Mouse (Mus musculus) embryonic facial prominence, embryonic 13.5 days (tissue): Measurements from ENCODE around the gene Cd320. TPM values are rescaled to one million over a fixed set of nuclear protein-coding genes. Genes with fewer than 3 reads are reported as not detected.
"Not testable (repeated sequence)": the region's sequence is repeated elsewhere in the genome, so short reads cannot be mapped to it uniquely, and the experiment has no call there.

Experiments used
- ATAC-seq: fragments of 200-750 bp; cut with Nextera tagmentation; 2 replicates; pipeline ENCODE4 v1.8.0; 2017; ENCODE audit warnings: low read depth; ENCODE audit not compliant: insufficient number of reproducible peaks, insufficient read depth, low FRiP score, low TSS enrichment
- H3K27ac ChIP-seq: fragments of 300-500 bp; sonication (generic); 2 replicates; pipeline ENCODE4 v1.5.1; 2015; ENCODE audit warnings: moderate library complexity, mild to moderate bottlenecking, inconsistent platforms
- H3K27me3 ChIP-seq: fragments of 300-500 bp; sonication (generic); 2 replicates; pipeline ENCODE4 v1.6.1; 2015; ENCODE audit warnings: mild to moderate bottlenecking, inconsistent platforms
- H3K36me3 ChIP-seq: fragments of 300-500 bp; sonication (generic); 2 replicates; pipeline ENCODE4 v1.6.1; 2015; ENCODE audit warnings: mild to moderate bottlenecking, inconsistent platforms
- H3K4me1 ChIP-seq: fragments of 300-500 bp; sonication (generic); 2 replicates; pipeline ENCODE4 v1.6.1; 2015; ENCODE audit warnings: inconsistent platforms
- H3K4me2 ChIP-seq: fragments of 300-500 bp; sonication (generic); 2 replicates; pipeline ENCODE4 v1.6.1; 2015; ENCODE audit warnings: moderate library complexity, mild to moderate bottlenecking, inconsistent platforms
- H3K4me3 ChIP-seq: fragments of 300-500 bp; sonication (generic); 2 replicates; pipeline ENCODE4 v1.5.1; 2015; ENCODE audit warnings: mild to moderate bottlenecking, inconsistent platforms
- H3K9ac ChIP-seq: fragments of 300-500 bp; sonication (generic); 2 replicates; pipeline ENCODE4 v1.6.1; 2015; ENCODE audit warnings: mild to moderate bottlenecking, inconsistent platforms
- H3K9me3 ChIP-seq: fragments of 300-500 bp; sonication (generic); 2 replicates; pipeline ENCODE4 v1.6.1; 2016; ENCODE audit warnings: inconsistent platforms
- WGBS: fragments of 180-500 bp; shearing (Covaris S2); methylation state at CpG from one replicate; pipeline ENCODE4 v1.1.7; 2015; ENCODE audit warnings: mixed read lengths; 5-methylcytosine and 5-hydroxymethylcytosine counted together
- microRNA-seq: library from miRNA; unstranded; fragments of <30 nt; microRNA quantifications from one replicate; pipeline ENCODE4, GENCODE M21; 2016
- polyA plus RNA-seq: library from polyadenylated mRNA; unstranded; fragments of >200 nt; fragmentation: Nextera tagmentation; extraction: Ambion mirVana; gene quantifications from 2 replicates; pipeline ENCODE4 v1.2.1, GENCODE M21; 2015

The Cd320 gene
- polyA plus RNA-seq, 1 experiment from 2014 or later, result 66.4 TPM

DNA sequence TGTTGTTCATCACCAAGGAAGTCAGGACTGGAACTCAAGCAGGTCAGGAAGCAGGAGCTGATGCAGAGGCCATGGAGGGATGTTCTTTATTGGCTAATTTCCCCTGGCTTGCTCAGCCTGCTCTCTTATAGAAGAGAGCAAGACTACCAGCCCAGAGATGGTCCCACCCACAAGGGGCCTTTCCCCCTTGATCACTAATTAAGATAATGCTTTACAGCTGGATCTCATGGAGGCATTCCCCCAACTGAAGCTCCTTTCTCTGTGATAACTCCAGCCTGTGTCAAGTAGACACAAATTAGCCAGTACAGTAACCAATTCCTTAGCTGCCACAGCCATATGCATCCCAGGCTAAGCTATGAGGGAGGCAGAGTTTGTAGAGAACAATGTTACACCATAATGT, 45.3 kb downstream of the Cd320 start:
- peak overlapping the region; percentile 65 for H3K4me2 ChIP-seq

DNA sequence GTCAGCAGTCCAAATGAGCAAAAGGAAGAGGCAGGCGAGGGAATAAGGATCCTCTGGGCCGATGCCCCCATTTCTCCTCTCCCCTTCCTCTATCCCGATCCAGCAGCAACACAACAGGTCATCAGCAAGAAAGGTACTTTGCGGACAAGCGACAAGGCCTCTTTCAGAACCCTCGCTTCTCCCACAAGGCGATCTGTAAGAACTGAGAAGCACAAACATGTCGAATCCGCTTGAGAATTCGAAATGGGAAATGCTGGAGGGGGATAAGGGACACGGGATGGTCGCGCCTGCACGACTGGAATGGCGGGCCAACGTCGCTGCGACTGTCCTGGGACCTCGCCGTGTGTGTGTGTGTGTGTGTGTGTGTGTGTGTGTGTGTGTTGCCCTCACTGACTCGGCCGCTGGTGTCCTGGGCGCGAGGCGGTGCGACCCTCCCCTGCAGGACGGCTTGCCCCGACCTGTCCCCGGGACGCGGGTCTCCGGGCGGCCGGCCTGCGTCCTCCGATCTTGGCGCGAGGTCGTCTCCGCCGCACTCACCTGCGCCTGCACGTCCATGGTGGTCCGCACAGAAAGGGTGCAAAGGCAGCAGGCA, 47.1 kb downstream of the Cd320 start:
- WGBS, result under 1% methylated on average over 41 of the region's 44 CpGs
- H3K27ac ChIP-seq, result peak overlapping the region; percentile 51; the same call in 1 of the 2 replicates
- not testable (repeated sequence) for H3K9me3 ChIP-seq, H3K27me3 ChIP-seq, H3K36me3 ChIP-seq, ATAC-seq
- peak overlapping the region; percentile 76 for H3K9ac ChIP-seq
- peaks cover 14% of the 10 kb centered on the region for H3K4me1 ChIP-seq
- peak overlapping the region; percentile 62 for H3K4me3 ChIP-seq
- H3K4me2 ChIP-seq, result peak overlapping the region; percentile 65

More for the DNA sequence above, 45.3 kb downstream of the Cd320 start:
- not testable (repeated sequence) for H3K27ac ChIP-seq, H3K27me3 ChIP-seq, ATAC-seq, H3K9me3 ChIP-seq
- H3K36me3 ChIP-seq, result peaks cover 21% of the 10 kb centered on the region
- H3K4me3 ChIP-seq, result peak overlapping the region; percentile 62; the same call in 1 of the 2 replicates
- 0 out of 2 replicates have a peak overlapping the region, but pooled peaks have one; percentile 27 for H3K9ac ChIP-seq
- H3K4me1 ChIP-seq, result peaks cover 14% of the 10 kb centered on the region

DNA sequence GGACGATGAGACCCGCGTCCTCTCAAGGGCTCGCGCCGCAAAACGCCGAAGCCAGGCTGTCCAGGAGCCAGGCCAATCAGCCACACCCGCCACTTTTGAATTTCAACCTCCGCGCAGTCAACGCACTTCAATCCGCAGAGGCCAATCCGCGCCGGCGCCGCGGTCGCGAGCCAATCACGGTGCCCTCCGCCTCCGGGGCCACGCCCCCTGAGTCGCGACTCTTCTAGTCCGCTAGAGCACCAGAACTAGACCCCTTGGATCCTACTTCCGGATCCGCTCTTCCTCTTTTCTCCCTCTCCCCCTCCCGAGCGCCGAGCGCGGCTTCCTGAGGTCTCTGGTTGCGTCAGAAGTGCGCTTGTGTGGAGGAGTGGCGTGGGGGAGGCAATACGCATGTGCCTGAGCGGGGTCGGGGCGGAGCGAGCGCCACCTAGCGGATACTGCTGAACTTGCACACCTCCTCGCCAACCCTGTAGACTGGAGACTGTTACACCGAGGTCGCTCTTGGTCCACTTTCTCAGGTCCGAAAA, 47.7 kb downstream of the Cd320 start, which contains the start of gene Kifc1:
TSS of gene Kifc1 (minus strand) at position 129 of the 527 bp plus-strand sequence.
- peak; percentile 99 for ATAC-seq
- Histone ChIP-seq H3K4me3 (peak within 1 kb of the TSS; percentile 62), H3K27me3 (no peaks in the 10 kb centered on the region), H3K4me2 (peak within 1 kb of the TSS; percentile 65), H3K36me3 (peaks cover 8% of the 10 kb centered on the region), H3K4me1 (peaks cover 14% of the 10 kb centered on the region), H3K9ac (peak within 1 kb of the TSS; percentile 76), H3K27ac (peak within 1 kb of the TSS; percentile 51; the same call in 1 of the 2 replicates), H3K9me3 (no peaks in the 10 kb centered on the region)
- WGBS, result under 1% methylated on average over 49 of the region's 49 CpGs

DNA sequence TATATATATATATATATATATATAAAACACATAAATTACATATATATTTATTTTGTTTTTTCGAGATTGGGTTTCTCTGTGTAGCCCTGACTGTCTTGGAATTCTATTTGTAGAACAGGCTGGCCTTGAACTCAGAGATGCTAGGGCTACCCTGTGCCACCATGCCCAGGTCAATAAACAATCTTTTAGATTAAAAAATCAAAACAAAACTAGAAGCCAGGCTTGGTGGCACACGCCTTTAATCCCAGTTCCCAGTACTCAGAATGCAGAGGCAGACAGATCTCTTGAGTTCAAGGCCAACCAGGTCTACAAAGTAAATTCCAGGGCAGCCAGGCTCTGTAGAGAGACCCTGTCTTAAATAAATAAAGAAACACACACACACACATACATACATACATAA, 48.5 kb downstream of the Cd320 start:
- ATAC-seq, result no peak
- Histone ChIP-seq H3K4me1 (peaks cover 14% of the 10 kb centered on the region), H3K27me3 (no peaks in the 10 kb centered on the region), H3K9ac (no peak overlapping the region), H3K4me3 (no peak overlapping the region), H3K4me2 (no peak overlapping the region), H3K36me3 (peaks cover under 1% of the 10 kb centered on the region), H3K27ac (no peak overlapping the region), H3K9me3 (no peaks in the 10 kb centered on the region)
- 54% methylated on average over 2 of the region's 2 CpGs for WGBS

DNA sequence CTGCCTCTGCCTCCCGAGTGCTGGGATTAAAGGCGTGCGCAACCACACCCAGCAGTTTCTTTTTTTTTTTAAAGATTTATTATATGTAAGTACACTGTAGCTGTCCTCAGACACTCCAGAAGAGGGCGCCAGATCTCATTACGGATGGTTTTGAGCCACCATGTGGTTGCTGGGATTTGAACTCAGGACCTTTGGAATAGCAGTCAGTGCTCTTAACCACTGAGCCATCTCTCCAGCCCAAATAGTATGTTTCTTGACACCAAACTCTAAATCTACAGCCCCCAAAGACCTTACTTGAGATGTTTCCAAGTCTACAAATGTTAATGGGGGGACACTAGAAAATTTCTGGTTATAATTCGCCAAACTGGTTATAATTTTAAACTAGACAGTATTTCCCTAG, 49.0 kb downstream of the Cd320 start:
- H3K36me3 ChIP-seq, H3K9me3 ChIP-seq, ATAC-seq, H3K27ac ChIP-seq, H3K27me3 ChIP-seq, H3K9ac ChIP-seq, H3K4me3 ChIP-seq, H3K4me2 ChIP-seq: not testable (repeated sequence)
- H3K4me1 ChIP-seq, result peaks cover 14% of the 10 kb centered on the region
- 63% methylated on average over 6 of the region's 6 CpGs for WGBS

DNA sequence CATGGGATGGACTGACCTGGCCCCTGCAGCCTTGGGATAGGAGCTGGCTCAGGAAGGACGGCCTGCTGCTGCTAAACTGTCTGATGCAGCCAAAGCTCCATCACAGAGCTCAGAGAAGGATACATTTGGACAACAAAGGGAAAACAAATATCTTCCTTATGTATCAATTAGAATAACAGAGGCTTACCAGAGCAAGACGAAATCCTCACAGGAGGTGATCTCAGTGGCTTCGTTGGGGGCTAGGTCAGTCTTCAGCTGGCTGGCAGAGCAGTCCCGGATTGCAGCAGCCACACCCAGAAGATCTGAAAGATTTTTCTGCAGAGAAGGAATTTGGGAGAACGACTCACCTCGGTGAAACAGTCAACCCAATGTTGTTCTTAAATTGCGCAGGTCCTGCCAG, 49.5 kb downstream of the Cd320 start:
- Histone ChIP-seq H3K27ac (no peak overlapping the region), H3K4me2 (no peak overlapping the region), H3K27me3 (no peaks in the 10 kb centered on the region), H3K9ac (no peak overlapping the region), H3K9me3 (no peaks in the 10 kb centered on the region), H3K36me3 (no peaks in the 10 kb centered on the region), H3K4me3 (no peak overlapping the region), H3K4me1 (peaks cover 14% of the 10 kb centered on the region)
- 19% methylated on average over 7 of the region's 7 CpGs for WGBS
- ATAC-seq, result no peak

DNA sequence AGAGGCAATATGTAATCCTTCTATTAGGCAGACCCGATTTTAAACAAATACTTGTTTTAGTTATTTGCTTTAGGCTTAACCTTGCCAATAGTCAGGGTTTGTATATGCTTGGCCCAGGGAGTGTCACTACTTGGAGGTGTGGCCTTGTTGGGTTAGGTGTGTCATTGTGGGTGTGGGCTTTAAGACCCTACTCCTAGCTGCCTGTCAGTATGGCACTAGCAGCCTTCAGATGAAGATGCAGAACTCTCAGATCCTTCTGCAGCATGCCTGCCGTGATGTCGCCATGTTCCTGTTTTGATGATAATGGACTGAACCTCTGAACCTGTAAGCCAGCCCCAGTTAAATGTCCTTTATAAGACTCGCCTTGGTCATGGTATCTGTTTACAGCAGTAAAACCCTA, 50.1 kb downstream of the Cd320 start:
- H3K36me3 ChIP-seq, H3K9ac ChIP-seq, H3K9me3 ChIP-seq, H3K27ac ChIP-seq, H3K4me3 ChIP-seq, H3K27me3 ChIP-seq, ATAC-seq, H3K4me2 ChIP-seq: not testable (repeated sequence)
- H3K4me1 ChIP-seq, result peaks cover 10% of the 10 kb centered on the region; the same call in 1 of the 2 replicates
- 78% methylated on average over 4 of the region's 4 CpGs for WGBS

DNA sequence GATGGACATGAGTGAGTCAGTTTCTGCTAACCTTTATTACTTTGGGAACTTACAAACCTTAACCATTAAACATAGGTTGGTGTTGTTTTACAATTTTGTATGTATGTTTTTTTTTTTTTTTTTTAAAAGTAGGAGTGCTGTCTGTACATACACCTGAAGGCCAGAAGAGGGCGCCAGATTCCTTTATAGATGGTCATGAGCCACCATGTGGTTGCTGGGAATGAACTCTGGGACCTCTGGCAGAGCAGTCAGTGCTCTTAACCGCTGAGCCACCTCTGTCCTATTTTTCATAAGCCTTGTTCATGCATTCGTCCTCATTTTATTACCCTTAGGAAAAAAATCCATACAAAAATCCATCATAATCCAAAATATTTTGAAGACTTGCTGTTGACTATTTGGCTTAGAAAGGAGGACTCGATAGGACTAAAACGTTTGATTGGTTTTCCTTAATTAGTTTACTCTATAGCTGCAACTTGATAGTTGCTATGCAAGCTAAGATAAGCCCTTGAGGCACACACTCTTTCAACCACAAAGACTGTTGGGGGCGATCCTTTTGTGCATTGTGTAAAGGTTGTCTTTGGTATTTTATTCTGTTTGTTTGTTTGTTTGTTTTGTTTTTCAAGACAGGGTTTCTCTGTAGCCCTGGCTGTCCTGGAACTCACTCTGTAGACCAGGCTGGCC, 54.4 kb downstream of the Cd320 start:
- no peaks in the 10 kb centered on the region for H3K9me3 ChIP-seq
- no peak overlapping the region for H3K4me3 ChIP-seq
- WGBS, result 42% methylated on average over 6 of the region's 6 CpGs
- H3K27ac ChIP-seq, result no peak overlapping the region
- no peak overlapping the region for H3K9ac ChIP-seq
- no peaks in the 10 kb centered on the region for H3K36me3 ChIP-seq
- H3K4me2 ChIP-seq, result no peak overlapping the region
- H3K4me1 ChIP-seq, result no peaks in the 10 kb centered on the region
- no peak for ATAC-seq
- H3K27me3 ChIP-seq, result no peaks in the 10 kb centered on the region

DNA sequence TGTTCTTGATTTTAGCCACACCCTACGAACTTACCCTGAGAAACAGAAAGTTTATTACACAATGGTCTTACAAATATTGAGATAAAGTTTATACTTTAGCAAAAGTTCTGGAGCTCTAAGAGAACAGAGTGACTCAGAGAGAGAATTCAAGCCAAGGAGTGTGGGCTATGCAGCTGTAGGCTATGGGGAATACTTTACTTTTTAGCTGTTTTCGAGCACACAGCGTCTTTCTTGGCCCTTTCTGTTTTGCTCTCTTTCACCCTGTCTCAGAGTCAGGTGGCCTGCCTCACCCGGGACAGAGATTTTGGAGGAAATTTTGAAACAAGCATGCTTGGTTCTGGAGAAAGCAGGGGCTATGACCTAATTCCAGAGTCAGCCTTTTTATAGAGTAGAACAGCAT, 55.3 kb downstream of the Cd320 start:
- not testable (repeated sequence) for H3K27me3 ChIP-seq, H3K9me3 ChIP-seq, H3K27ac ChIP-seq, H3K9ac ChIP-seq, H3K4me1 ChIP-seq, H3K36me3 ChIP-seq, H3K4me3 ChIP-seq, ATAC-seq, H3K4me2 ChIP-seq
- WGBS, result 84% methylated on average over 4 of the region's 4 CpGs

Small RNA genes lying within 50 kb of the gene (microRNA-seq; reads per million reads assigned to microRNA genes)
- gene Gm27740, result not detected

Other genes with a start within 250 kb of the Cd320 start
- 49.1 and 50.2 TPM in 2 replicates for gene Zfp414, start 214.0 kb upstream of the Cd320 start, polyA plus RNA-seq
- 0.72 and 0.91 TPM in 2 replicates for gene Pram1, start 205.0 kb upstream of the Cd320 start, polyA plus RNA-seq
- 372 and 384 TPM in 2 replicates for gene Hnrnpm, start 156.2 kb upstream of the Cd320 start, polyA plus RNA-seq
- gene March2, start 124.4 kb upstream of the Cd320 start, polyA plus RNA-seq, result 42.6 and 46.9 TPM in 2 replicates
- 324 and 385 TPM in 2 replicates for gene Rab11b, start 82.6 kb upstream of the Cd320 start, polyA plus RNA-seq
- gene Angptl4, start 61.3 kb upstream of the Cd320 start, polyA plus RNA-seq, result 53.0 and 60.7 TPM in 2 replicates
- 34.4 and 37.9 TPM in 2 replicates for gene Kank3, start 32.6 kb upstream of the Cd320 start, polyA plus RNA-seq
- 1,111 and 1,168 TPM in 2 replicates for gene Rps28, start 18.5 kb upstream of the Cd320 start, polyA plus RNA-seq
- 464 and 506 TPM in 2 replicates for gene Ndufa7, start 18.5 kb upstream of the Cd320 start, polyA plus RNA-seq
- gene Gm7029, start 30.7 kb downstream of the Cd320 start, polyA plus RNA-seq, result not detected in 2 replicates
- gene Kifc1, start 47.6 kb downstream of the Cd320 start, polyA plus RNA-seq, result 7.2 and 7.3 TPM in 2 replicates
- gene Platr17, start 62.0 kb downstream of the Cd320 start, polyA plus RNA-seq, result 0.27 TPM in 1 of 2 replicates, not detected in the other
- gene Daxx, start 66.3 kb downstream of the Cd320 start, polyA plus RNA-seq, result 57.7 and 58.9 TPM in 2 replicates
- gene Tapbp, start 72.8 kb downstream of the Cd320 start, polyA plus RNA-seq, result 26.6 and 31.9 TPM in 2 replicates
- gene Zbtb22, start 72.8 kb downstream of the Cd320 start, polyA plus RNA-seq, result 15.4 and 17.6 TPM in 2 replicates
- gene Rgl2, start 86.5 kb downstream of the Cd320 start, polyA plus RNA-seq, result 61.2 and 63.7 TPM in 2 replicates
- 176 and 190 TPM in 2 replicates for gene Pfdn6, start 97.3 kb downstream of the Cd320 start, polyA plus RNA-seq
- gene Wdr46, start 97.6 kb downstream of the Cd320 start, polyA plus RNA-seq, result 36.2 and 40.7 TPM in 2 replicates
- gene B3galt4, start 108.4 kb downstream of the Cd320 start, polyA plus RNA-seq, result 7.0 and 7.2 TPM in 2 replicates
- gene Vps52, start 112.7 kb downstream of the Cd320 start, polyA plus RNA-seq, result 45.7 and 49.6 TPM in 2 replicates
- 1,782 and 1,797 TPM in 2 replicates for gene Rps18, start 112.9 kb downstream of the Cd320 start, polyA plus RNA-seq
- gene H2-K1, start 157.3 kb downstream of the Cd320 start, polyA plus RNA-seq, result 8.5 and 14.6 TPM in 2 replicates
- 17.1 and 22.3 TPM in 2 replicates for gene Ring1, start 181.6 kb downstream of the Cd320 start, polyA plus RNA-seq
- gene H2-Ke6, start 185.0 kb downstream of the Cd320 start, polyA plus RNA-seq, result 57.4 and 58.8 TPM in 2 replicates
- 201 and 212 TPM in 2 replicates for gene Slc39a7, start 188.6 kb downstream of the Cd320 start, polyA plus RNA-seq
- gene Rxrb, start 188.7 kb downstream of the Cd320 start, polyA plus RNA-seq, result 53.4 and 56.4 TPM in 2 replicates
- 23.7 and 26.5 TPM in 2 replicates for gene Col11a2, start 196.3 kb downstream of the Cd320 start, polyA plus RNA-seq
- 0.48 and 0.65 TPM in 2 replicates for gene H2-Oa, start 249.2 kb downstream of the Cd320 start, polyA plus RNA-seq